Mouse (Mus musculus) hindbrain, embryonic 12.5 days (tissue): ENCODE measurements around the gene Tekt4. TPM values are rescaled to one million over a fixed set of nuclear protein-coding genes. Genes with fewer than 3 reads are reported as not detected.
A peak's percentile ranks its signal among the peaks of the same experiment; 100 is the strongest.

Source experiments
- ATAC-seq: fragments of 200-750 bp; cut with Nextera tagmentation; 2 replicates; pipeline ENCODE4 v1.8.0; 2017; ENCODE audit warnings: moderate TSS enrichment; ENCODE audit not compliant: low FRiP score
- H3K27ac ChIP-seq: fragments of 300-500 bp; sonication (generic); 2 replicates; pipeline ENCODE4 v1.5.1; 2016; ENCODE audit warnings: mild to moderate bottlenecking
- H3K27me3 ChIP-seq: fragments of 300-500 bp; sonication (generic); 2 replicates; pipeline ENCODE4 v1.6.1; 2016; ENCODE audit warnings: mild to moderate bottlenecking
- H3K36me3 ChIP-seq: fragments of 300-500 bp; sonication (generic); 2 replicates; pipeline ENCODE4 v1.6.1; 2016; ENCODE audit warnings: mild to moderate bottlenecking
- H3K4me1 ChIP-seq: fragments of 300-500 bp; sonication (generic); 2 replicates; pipeline ENCODE4 v1.6.1; 2016
- H3K4me2 ChIP-seq: fragments of 300-500 bp; sonication (generic); replicated peaks from 2 replicates; pipeline ENCODE4 v1.6.1; 2016; ENCODE audit warnings: mild to moderate bottlenecking
- H3K4me3 ChIP-seq: fragments of 300-500 bp; sonication (generic); 2 replicates; pipeline ENCODE4 v1.5.1; 2016; ENCODE audit warnings: mild to moderate bottlenecking
- H3K9ac ChIP-seq: fragments of 300-500 bp; sonication (generic); 2 replicates; pipeline ENCODE4 v1.6.1; 2016; ENCODE audit warnings: mild to moderate bottlenecking, moderate library complexity
- H3K9me3 ChIP-seq: fragments of 300-500 bp; sonication (generic); replicated peaks from 2 replicates; pipeline ENCODE4 v1.6.1; 2016; ENCODE audit warnings: mild to moderate bottlenecking
- WGBS: fragments of 180-500 bp; shearing (Covaris S2); methylation state at CpG from one replicate; pipeline ENCODE4 v1.1.7; 2016; 5-methylcytosine and 5-hydroxymethylcytosine counted together
- polyA plus RNA-seq: library from polyadenylated mRNA; unstranded; fragments of >200 nt; fragmentation: Nextera tagmentation; extraction: Ambion mirVana; gene quantifications from 2 replicates; pipeline ENCODE4 v1.2.1, GENCODE M21; 2016

Gene Tekt4
- polyA plus RNA-seq, 1 experiment from 2014 or later: 1.0 TPM

- H3K36me3 ChIP-seq: no peaks in the 10 kb centered on the region
- peak within 1 kb of the TSS; percentile 57 for H3K4me3 ChIP-seq
- peaks cover 58% of the 10 kb centered on the region for H3K27me3 ChIP-seq
- peaks cover 46% of the 10 kb centered on the region for H3K4me1 ChIP-seq
- H3K27ac ChIP-seq: peak within 1 kb of the TSS; percentile 76
- peak within 1 kb of the TSS; percentile 91 for H3K4me2 ChIP-seq
- ATAC-seq: peak; percentile 82
- under 1% methylated on average over 64 of the region's 103 CpGs for WGBS
- no peaks in the 10 kb centered on the region for H3K9me3 ChIP-seq
- peak within 1 kb of the TSS; percentile 90 for H3K9ac ChIP-seq
Observed at GRCm38 (mm10) chr17:25433617-25434606, 20.5 kb upstream of the Tekt4 start, which contains the start of gene Cacna1h. Gene Cacna1h, minus strand, starts transcription at chr17:25433783.

DNA sequence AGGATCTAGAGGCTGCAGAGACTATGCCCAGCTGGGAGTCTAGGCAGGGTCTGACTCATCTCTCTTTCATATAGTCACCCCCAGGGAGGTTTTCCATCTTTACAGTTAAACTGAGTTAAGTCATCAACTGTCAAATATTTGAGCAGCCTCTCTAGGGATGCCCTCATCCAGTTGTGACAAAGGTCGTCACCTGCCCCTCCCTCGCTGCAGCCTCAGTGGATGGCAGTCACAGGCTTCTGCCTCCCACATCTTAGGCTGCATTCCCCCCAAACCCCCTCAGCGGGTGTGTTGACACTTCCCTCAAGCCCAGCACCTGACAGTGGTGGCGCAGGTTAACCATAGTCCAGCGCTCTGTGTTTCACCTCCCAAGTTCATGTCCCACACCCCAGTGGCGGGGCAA, 13.0 kb upstream of the Tekt4 start:
- H3K4me2 ChIP-seq: no peak overlapping the region

GRCm38 (mm10) chr17:25442889-25443288, 11.5 kb upstream of the Tekt4 start:
- WGBS: 77% methylated on average over 3 of the region's 3 CpGs
- no peak for ATAC-seq
- H3K27ac ChIP-seq: no peak overlapping the region
- no peaks in the 10 kb centered on the region for H3K9me3 ChIP-seq
- H3K36me3 ChIP-seq: no peaks in the 10 kb centered on the region
- peaks cover 5% of the 10 kb centered on the region; the same call in 1 of the 2 replicates for H3K27me3 ChIP-seq
- no peak overlapping the region for H3K9ac ChIP-seq
- no peak overlapping the region for H3K4me2 ChIP-seq
- H3K4me3 ChIP-seq: no peak overlapping the region
- H3K4me1 ChIP-seq: peaks cover 9% of the 10 kb centered on the region; the same call in 1 of the 2 replicates

More for the DNA sequence above, 13.0 kb upstream of the Tekt4 start:
- no peak for ATAC-seq
- no peak overlapping the region for H3K9ac ChIP-seq
- H3K27ac ChIP-seq: no peak overlapping the region
- 74% methylated on average over 6 of the region's 6 CpGs for WGBS
- no peaks in the 10 kb centered on the region for H3K9me3 ChIP-seq
- H3K4me1 ChIP-seq: peaks cover 9% of the 10 kb centered on the region; the same call in 1 of the 2 replicates
- H3K27me3 ChIP-seq: peaks cover 7% of the 10 kb centered on the region; the same call in 1 of the 2 replicates
- H3K4me3 ChIP-seq: no peak overlapping the region
- H3K36me3 ChIP-seq: no peaks in the 10 kb centered on the region

- peaks cover 9% of the 10 kb centered on the region; the same call in 1 of the 2 replicates for H3K4me1 ChIP-seq
- H3K4me2 ChIP-seq: no peak overlapping the region
- no peaks in the 10 kb centered on the region for H3K9me3 ChIP-seq
- WGBS: 54% methylated on average over 4 of the region's 4 CpGs
- no peak overlapping the region for H3K9ac ChIP-seq
- H3K36me3 ChIP-seq: no peaks in the 10 kb centered on the region
- no peak overlapping the region for H3K4me3 ChIP-seq
- 0 out of 2 replicates have a peak overlapping the region, but pooled peaks have one; percentile 0 for H3K27ac ChIP-seq
- peaks cover 5% of the 10 kb centered on the region; the same call in 1 of the 2 replicates for H3K27me3 ChIP-seq
- ATAC-seq: no peak
Observed at GRCm38 (mm10) chr17:25445074-25445473, 9.3 kb upstream of the Tekt4 start.

GRCm38 (mm10) chr17:25445841-25446240, 8.6 kb upstream of the Tekt4 start:
- Histone ChIP-seq H3K9ac (no peak overlapping the region), H3K27me3 (peaks cover 4% of the 10 kb centered on the region; the same call in 1 of the 2 replicates), H3K36me3 (no peaks in the 10 kb centered on the region), H3K27ac (no peak overlapping the region), H3K4me2 (no peak overlapping the region), H3K4me1 (peaks cover 5% of the 10 kb centered on the region; the same call in 1 of the 2 replicates), H3K4me3 (no peak overlapping the region), H3K9me3 (no peaks in the 10 kb centered on the region)
- WGBS: 90% methylated on average over 3 of the region's 3 CpGs
- ATAC-seq: no peak

GRCm38 (mm10) chr17:25447865-25448264, 6.5 kb upstream of the Tekt4 start:
- 86% methylated on average over 12 of the region's 12 CpGs for WGBS
- H3K27me3 ChIP-seq: no peaks in the 10 kb centered on the region; the same call in 1 of the 2 replicates
- no peak overlapping the region for H3K9ac ChIP-seq
- ATAC-seq: no peak
- no peaks in the 10 kb centered on the region for H3K36me3 ChIP-seq
- H3K9me3 ChIP-seq: no peaks in the 10 kb centered on the region
- H3K27ac ChIP-seq: no peak overlapping the region
- peaks cover under 1% of the 10 kb centered on the region; the same call in 1 of the 2 replicates for H3K4me1 ChIP-seq
- no peak overlapping the region for H3K4me3 ChIP-seq
- H3K4me2 ChIP-seq: no peak overlapping the region

- no peak overlapping the region for H3K4me2 ChIP-seq
- no peaks in the 10 kb centered on the region; the same call in 1 of the 2 replicates for H3K27me3 ChIP-seq
- peaks cover 3% of the 10 kb centered on the region; the same call in 1 of the 2 replicates for H3K4me1 ChIP-seq
- WGBS: 57% methylated on average over 4 of the region's 4 CpGs
- no peak for ATAC-seq
- H3K27ac ChIP-seq: no peak overlapping the region
- H3K9ac ChIP-seq: no peak overlapping the region
- no peak overlapping the region for H3K4me3 ChIP-seq
- H3K9me3 ChIP-seq: no peaks in the 10 kb centered on the region
- no peaks in the 10 kb centered on the region for H3K36me3 ChIP-seq
Observed at GRCm38 (mm10) chr17:25450329-25450728, 4.1 kb upstream of the Tekt4 start.

GRCm38 (mm10) chr17:25452246-25452965, 2.0 kb upstream of the Tekt4 start:
- WGBS: 80% methylated on average over 5 of the region's 5 CpGs
- H3K4me3 ChIP-seq: no peak overlapping the region
- ATAC-seq: no peak
- H3K27ac ChIP-seq: no peak overlapping the region
- H3K4me2 ChIP-seq: no peak overlapping the region
- H3K4me1 ChIP-seq: peaks cover 7% of the 10 kb centered on the region; the same call in 1 of the 2 replicates
- no peaks in the 10 kb centered on the region; the same call in 1 of the 2 replicates for H3K27me3 ChIP-seq
- H3K9ac ChIP-seq: no peak overlapping the region
- H3K9me3 ChIP-seq: no peaks in the 10 kb centered on the region
- no peaks in the 10 kb centered on the region for H3K36me3 ChIP-seq

DNA sequence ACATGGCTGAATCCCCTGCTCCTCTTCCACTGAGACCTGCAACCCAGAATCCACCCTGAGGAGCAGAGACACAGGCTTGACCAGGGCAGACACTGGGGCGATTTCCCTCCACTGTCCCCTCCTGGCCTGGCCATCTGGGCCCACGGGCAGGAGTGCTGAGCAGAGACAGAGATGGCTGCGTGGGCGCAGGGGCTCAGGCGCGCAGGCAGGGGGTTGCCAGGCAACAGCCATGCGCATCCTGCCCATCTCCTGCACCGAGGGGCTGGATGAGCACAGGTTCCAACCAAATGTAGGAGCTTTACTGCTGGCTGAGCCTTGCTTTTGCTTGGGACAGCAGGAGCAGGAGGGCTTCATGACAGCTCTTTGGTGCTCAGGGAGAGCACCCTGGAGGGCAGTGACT, 2.1 kb downstream of the Tekt4 start:
- no peaks in the 10 kb centered on the region for H3K36me3 ChIP-seq
- 0 out of 2 replicates have a peak overlapping the region, but pooled peaks have one; percentile 0 for H3K4me2 ChIP-seq
- H3K4me3 ChIP-seq: no peak overlapping the region
- no peaks in the 10 kb centered on the region for H3K9me3 ChIP-seq
- peak overlapping the region; percentile 42; the same call in 1 of the 2 replicates for H3K27ac ChIP-seq
- no peaks in the 10 kb centered on the region; the same call in 1 of the 2 replicates for H3K27me3 ChIP-seq
- 53% methylated on average over 8 of the region's 8 CpGs for WGBS
- peaks cover 7% of the 10 kb centered on the region; the same call in 1 of the 2 replicates for H3K4me1 ChIP-seq
- H3K9ac ChIP-seq: no peak overlapping the region
- ATAC-seq: peak; percentile 52; the same call in 1 of the 2 replicates

GRCm38 (mm10) chr17:25462236-25462875, 7.9 kb downstream of the Tekt4 start:
- Histone ChIP-seq H3K4me2 (no peak overlapping the region), H3K9me3 (no peaks in the 10 kb centered on the region), H3K36me3 (no peaks in the 10 kb centered on the region), H3K27ac (no peak overlapping the region), H3K4me3 (no peak overlapping the region), H3K9ac (no peak overlapping the region), H3K4me1 (peaks cover 9% of the 10 kb centered on the region), H3K27me3 (no peaks in the 10 kb centered on the region)
- peak; percentile 60 for ATAC-seq
- 28% methylated on average over 9 of the region's 9 CpGs for WGBS

DNA sequence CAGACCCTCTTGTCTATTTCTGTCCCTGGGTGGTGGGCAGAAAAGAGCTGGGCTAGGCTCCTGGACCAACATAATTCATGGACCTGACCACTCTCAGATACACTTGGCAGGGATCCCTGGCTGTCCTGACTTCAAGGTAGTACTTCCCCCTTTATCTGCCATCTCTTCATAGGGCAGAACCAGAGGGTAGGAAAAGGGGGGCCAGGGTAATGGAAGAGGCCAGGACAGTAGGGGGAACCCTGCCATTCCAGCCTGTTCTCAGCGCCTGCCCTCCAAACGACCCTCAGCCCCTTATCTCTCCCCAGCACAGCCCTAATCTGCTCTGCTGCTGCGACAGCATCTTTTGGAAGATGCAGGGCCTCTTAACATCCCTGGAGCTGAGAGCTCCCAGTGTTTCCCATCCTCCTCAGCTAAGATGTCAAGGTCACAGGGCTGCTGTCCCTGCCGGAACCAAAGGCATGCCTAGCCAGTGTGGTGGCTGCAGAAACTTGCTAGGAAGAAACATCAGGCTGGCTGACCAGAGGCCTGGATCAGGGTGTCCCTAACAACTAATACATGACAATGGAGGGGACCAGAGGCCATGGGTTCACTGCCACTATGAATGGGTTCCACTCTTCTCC, 9.0 kb downstream of the Tekt4 start:
- peaks cover 4% of the 10 kb centered on the region; the same call in 1 of the 2 replicates for H3K27me3 ChIP-seq
- no peaks in the 10 kb centered on the region for H3K36me3 ChIP-seq
- no peak for ATAC-seq
- no peaks in the 10 kb centered on the region for H3K9me3 ChIP-seq
- H3K4me1 ChIP-seq: peaks cover 9% of the 10 kb centered on the region
- H3K27ac ChIP-seq: no peak overlapping the region
- 73% methylated on average over 4 of the region's 4 CpGs for WGBS
- no peak overlapping the region for H3K4me2 ChIP-seq
- H3K4me3 ChIP-seq: no peak overlapping the region
- no peak overlapping the region for H3K9ac ChIP-seq
